Mouse (Mus musculus): ENCODE results near the gene Kifc5b.
"Not testable (repeated sequence)": the region's sequence is repeated elsewhere in the genome, so short reads cannot be mapped to it uniquely, and the experiment has no call there.

Kifc5b gene

GRCm38 (mm10) chr17:26919516-26919915 lies 2.6 kb downstream of the Kifc5b start:
- DNase-seq (ENCODE audit: low spot score) = not testable (repeated sequence)

GRCm38 (mm10) chr17:26922368-26922767 lies 5.5 kb downstream of the Kifc5b start:
- not testable (repeated sequence) for DNase-seq (ENCODE audit: low spot score)

GRCm38 (mm10) chr17:26925414-26925813 lies 8.5 kb downstream of the Kifc5b start:
- DNase-seq (ENCODE audit: low spot score) = not testable (repeated sequence)

- DNase-seq (ENCODE audit: low spot score) = not testable (repeated sequence)
These were observed 14.9 kb downstream of the Kifc5b start for GRCm38 (mm10) chr17:26931795-26932194.

GRCm38 (mm10) chr17:26932839-26933398 lies 16.0 kb downstream of the Kifc5b start, which contains the start of gene Phf1:
Gene Phf1 (plus strand): TSS chr17:26933052.
- peak; percentile 99 for DNase-seq (ENCODE audit: low spot score)

- no peak for DNase-seq (ENCODE audit: low spot score)
These were observed 16.5 kb downstream of the Kifc5b start for GRCm38 (mm10) chr17:26933419-26933818.

GRCm38 (mm10) chr17:26933885-26934827 lies 17.3 kb downstream of the Kifc5b start:
- DNase-seq (ENCODE audit: low spot score) = no peak

- DNase-seq (ENCODE audit: low spot score) = no peak
These were observed 18.1 kb downstream of the Kifc5b start for GRCm38 (mm10) chr17:26935027-26935426.

GRCm38 (mm10) chr17:26936453-26936852 lies 19.6 kb downstream of the Kifc5b start:
- DNase-seq (ENCODE audit: low spot score) = no peak

- no peak for DNase-seq (ENCODE audit: low spot score)
These were observed 20.2 kb downstream of the Kifc5b start for GRCm38 (mm10) chr17:26936921-26937695.

- no peak for DNase-seq (ENCODE audit: low spot score)
These were observed 21.2 kb downstream of the Kifc5b start for GRCm38 (mm10) chr17:26937883-26938695.

GRCm38 (mm10) chr17:26938731-26939130 lies 21.8 kb downstream of the Kifc5b start:
- no peak for DNase-seq (ENCODE audit: low spot score)

GRCm38 (mm10) chr17:26939178-26939972 lies 22.5 kb downstream of the Kifc5b start, which contains the start of gene Cuta:
Gene Cuta (minus strand): TSS chr17:26939569.
- DNase-seq (ENCODE audit: low spot score) = peak; percentile 97

- no peak for DNase-seq (ENCODE audit: low spot score)
These were observed 23.0 kb downstream of the Kifc5b start for GRCm38 (mm10) chr17:26939973-26940300.

- no peak for DNase-seq (ENCODE audit: low spot score)
These were observed 24.3 kb downstream of the Kifc5b start, which contains the start of gene Syngap1 for GRCm38 (mm10) chr17:26941031-26941789. Gene Syngap1 (plus strand): TSS chr17:26941253.

- no peak for DNase-seq (ENCODE audit: low spot score)
These were observed 25.1 kb downstream of the Kifc5b start for GRCm38 (mm10) chr17:26941841-26942570.

- no peak for DNase-seq (ENCODE audit: low spot score)
These were observed 29.1 kb downstream of the Kifc5b start for GRCm38 (mm10) chr17:26945824-26946495.

- peak; percentile 77 for DNase-seq (ENCODE audit: low spot score)
These were observed 29.7 kb downstream of the Kifc5b start for GRCm38 (mm10) chr17:26946567-26946966.

Measured in ovary, postnatal 14 days (tissue).